Mouse (Mus musculus): ENCODE data around the gene Ranbp9. TPM values are rescaled to one million over a fixed set of nuclear protein-coding genes. Genes with fewer than 3 reads are reported as not detected.

Ranbp9 gene
- total and polyA plus RNA-seq, 2 experiments from 2014 or later, result 9.6 to 67.1 TPM

DNA sequence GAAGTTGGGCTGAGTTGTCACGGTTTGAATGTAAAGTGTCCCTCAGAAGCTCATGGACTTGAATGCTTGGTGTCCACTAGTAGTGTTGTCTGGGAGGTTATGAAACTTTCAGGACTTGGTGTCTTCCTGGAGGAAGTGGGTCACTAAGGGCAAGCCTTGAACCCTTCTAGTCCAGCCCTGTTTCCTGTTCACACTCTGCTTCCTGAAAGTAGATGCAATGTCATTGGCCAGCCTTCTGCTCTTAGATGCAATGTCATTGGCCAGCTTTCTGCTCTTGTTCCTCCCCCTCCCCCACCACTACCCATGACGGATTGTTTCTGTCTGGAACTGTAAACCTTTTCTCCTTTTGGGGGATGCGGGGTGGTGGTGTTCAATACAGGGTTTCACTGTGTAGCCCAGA, 31.7 kb upstream of the Ranbp9 start:
- 89% methylated on average over 3 of the region's 3 CpGs for WGBS
- H3K27ac ChIP-seq, result no peak overlapping the region
- no peaks in the 10 kb centered on the region for H3K27me3 ChIP-seq (ENCODE audit: insufficient read depth, low read length)
- TF ChIP-seq CTCF (IDR thresholded peaks at IDR 0.05; ENCODE audit: low read depth), result no peak
- ATAC-seq (no peak), DNase-seq (ENCODE audit: low spot score) (no peak)
- no peak overlapping the region for H3K4me3 ChIP-seq (ENCODE audit: low read length)
- no peaks in the 10 kb centered on the region for H3K36me3 ChIP-seq (ENCODE audit: insufficient read depth, low read length)
- no peak overlapping the region for H3K4me2 ChIP-seq (ENCODE audit: low read depth, low read length)
- no peak overlapping the region for H3K9ac ChIP-seq (replicated peaks; ENCODE audit: low read length)
- H3K4me1 ChIP-seq (ENCODE audit: insufficient read depth, low read length), result no peaks in the 10 kb centered on the region
- no peaks in the 10 kb centered on the region for H3K9me3 ChIP-seq (ENCODE audit: low read length)

DNA sequence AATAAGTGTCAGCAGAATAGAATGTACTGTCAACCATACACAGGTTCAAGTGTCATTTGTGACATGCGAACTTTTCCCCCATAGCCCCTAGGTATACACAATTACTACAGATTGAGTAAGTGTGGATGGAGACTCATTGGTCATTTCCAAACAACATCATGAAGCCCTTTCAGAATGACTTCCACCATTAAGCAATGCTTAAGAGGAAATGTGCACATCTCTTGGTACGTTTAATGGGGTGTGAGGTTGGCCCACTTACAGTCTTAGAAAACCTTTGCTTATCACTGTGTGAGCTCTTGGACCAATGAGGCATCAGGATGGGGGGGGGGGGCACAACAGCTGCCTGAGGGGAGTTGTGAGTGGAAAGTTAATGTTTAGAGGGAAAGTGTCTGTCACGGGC, 24.7 kb upstream of the Ranbp9 start:
- no peaks in the 10 kb centered on the region for H3K27me3 ChIP-seq (ENCODE audit: insufficient read depth, low read length)
- H3K4me2 ChIP-seq (ENCODE audit: low read depth, low read length), result no peak overlapping the region
- no peak for DNase-seq (ENCODE audit: low spot score)
- 0 out of 2 replicates have a peak, but pooled peaks cover 8% of the 10 kb centered on the region for H3K4me1 ChIP-seq (ENCODE audit: insufficient read depth, low read length)
- no peak overlapping the region for H3K9ac ChIP-seq (replicated peaks; ENCODE audit: low read length)
- WGBS, result 87% methylated on average over 3 of the region's 3 CpGs
- no peak overlapping the region for H3K4me3 ChIP-seq (ENCODE audit: low read length)
- H3K36me3 ChIP-seq (ENCODE audit: insufficient read depth, low read length), result no peaks in the 10 kb centered on the region
- no peak for TF ChIP-seq CTCF (IDR thresholded peaks at IDR 0.05; ENCODE audit: low read depth)
- no peak overlapping the region for H3K27ac ChIP-seq
- ATAC-seq, result no peak
- H3K9me3 ChIP-seq (ENCODE audit: low read length), result no peaks in the 10 kb centered on the region

DNA sequence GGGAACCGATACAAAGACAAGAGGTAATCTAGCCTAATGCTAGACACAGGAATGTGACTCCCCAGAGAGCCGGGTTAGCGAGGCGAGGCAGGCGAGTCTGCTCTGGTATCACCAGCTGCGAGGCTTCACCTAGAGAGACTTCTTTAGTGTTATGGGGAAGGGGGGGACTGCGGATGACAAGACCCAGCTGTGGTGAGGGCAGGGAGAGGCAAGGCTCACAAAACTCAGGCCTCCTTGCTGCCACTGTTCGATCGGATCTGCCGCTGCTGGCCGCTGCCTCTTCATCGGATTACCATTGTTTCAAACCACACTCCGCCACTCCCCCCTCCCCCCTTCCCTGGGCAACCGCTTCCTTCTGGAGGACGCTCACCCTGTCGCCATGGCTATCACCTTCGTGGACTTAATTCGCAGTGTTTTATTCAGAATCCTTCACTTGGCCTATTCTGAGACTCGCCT, 22.3 kb upstream of the Ranbp9 start:
- peak overlapping the region; percentile 16; the same call in 1 of the 2 replicates for H3K27ac ChIP-seq
- 0 out of 2 replicates have a peak, but pooled peaks cover 8% of the 10 kb centered on the region for H3K4me1 ChIP-seq (ENCODE audit: insufficient read depth, low read length)
- H3K27me3 ChIP-seq (ENCODE audit: insufficient read depth, low read length), result no peaks in the 10 kb centered on the region
- peak; percentile 56 for ATAC-seq
- TF ChIP-seq CTCF (IDR thresholded peaks at IDR 0.05; ENCODE audit: low read depth), result no peak
- 2% methylated on average over 19 of the region's 19 CpGs for WGBS
- no peaks in the 10 kb centered on the region for H3K36me3 ChIP-seq (ENCODE audit: insufficient read depth, low read length)
- H3K4me3 ChIP-seq (ENCODE audit: low read length), result peak overlapping the region; percentile 27
- no peaks in the 10 kb centered on the region for H3K9me3 ChIP-seq (ENCODE audit: low read length)
- peak overlapping the region; percentile 58 for H3K4me2 ChIP-seq (ENCODE audit: low read depth, low read length)
- peak overlapping the region; percentile 37; the same call in 1 of the 2 replicates for H3K9ac ChIP-seq (replicated peaks; ENCODE audit: low read length)
- DNase-seq (ENCODE audit: low spot score), result peak; percentile 63

DNA sequence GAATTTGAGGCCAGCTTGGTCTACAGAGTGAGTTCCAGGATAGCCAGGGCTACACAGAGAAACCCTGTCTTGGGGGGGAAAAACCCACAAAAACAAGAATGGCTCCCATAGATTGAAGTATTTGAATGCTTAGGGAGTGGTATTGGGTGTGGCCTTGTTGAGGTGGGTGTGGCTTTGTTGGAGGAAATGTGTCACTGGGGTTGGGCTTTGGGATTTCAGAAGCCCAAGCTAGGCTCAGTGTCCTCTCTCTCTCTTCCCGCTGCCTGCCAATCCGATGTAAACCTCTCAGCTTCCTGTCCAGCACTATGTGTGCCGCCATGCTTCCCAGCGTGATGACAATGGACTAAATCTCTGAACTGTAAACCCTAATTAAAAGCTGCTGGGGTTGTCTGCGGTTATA, 20.5 kb upstream of the Ranbp9 start:
- ATAC-seq (no peak), DNase-seq (ENCODE audit: low spot score) (no peak)
- H3K27ac ChIP-seq, result no peak overlapping the region
- H3K4me2 ChIP-seq (ENCODE audit: low read depth, low read length), result no peak overlapping the region
- H3K4me1 ChIP-seq (ENCODE audit: insufficient read depth, low read length), result 0 out of 2 replicates have a peak, but pooled peaks cover 8% of the 10 kb centered on the region
- no peak overlapping the region for H3K9ac ChIP-seq (replicated peaks; ENCODE audit: low read length)
- no peaks in the 10 kb centered on the region for H3K36me3 ChIP-seq (ENCODE audit: insufficient read depth, low read length)
- H3K27me3 ChIP-seq (ENCODE audit: insufficient read depth, low read length), result no peaks in the 10 kb centered on the region
- no peaks in the 10 kb centered on the region for H3K9me3 ChIP-seq (ENCODE audit: low read length)
- WGBS, result 60% methylated on average over 5 of the region's 5 CpGs
- no peak for TF ChIP-seq CTCF (IDR thresholded peaks at IDR 0.05; ENCODE audit: low read depth)
- H3K4me3 ChIP-seq (ENCODE audit: low read length), result no peak overlapping the region

DNA sequence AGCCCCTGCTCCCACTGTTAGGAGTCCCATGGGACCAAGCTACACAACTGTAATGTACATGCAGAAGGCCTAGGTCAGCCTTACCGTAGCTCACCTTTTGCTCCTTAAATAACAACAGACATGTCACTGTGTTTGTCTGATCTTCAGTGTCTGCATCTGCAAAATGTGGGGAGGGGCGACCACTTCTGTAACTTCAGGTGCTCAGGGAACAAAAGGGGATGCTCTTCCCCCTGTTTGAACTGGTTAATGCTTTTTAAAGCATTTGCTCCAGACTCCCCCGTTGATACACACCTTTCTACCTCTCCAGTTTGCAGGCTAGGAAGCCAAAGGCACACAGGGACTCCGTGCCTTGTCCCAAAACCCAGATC, 19.4 kb upstream of the Ranbp9 start:
- 0 out of 2 replicates have a peak, but pooled peaks cover 8% of the 10 kb centered on the region for H3K4me1 ChIP-seq (ENCODE audit: insufficient read depth, low read length)
- H3K4me3 ChIP-seq (ENCODE audit: low read length), result no peak overlapping the region
- H3K9me3 ChIP-seq (ENCODE audit: low read length), result no peaks in the 10 kb centered on the region
- ATAC-seq (no peak), DNase-seq (ENCODE audit: low spot score) (no peak)
- TF ChIP-seq CTCF (IDR thresholded peaks at IDR 0.05; ENCODE audit: low read depth), result no peak
- H3K27me3 ChIP-seq (ENCODE audit: insufficient read depth, low read length), result no peaks in the 10 kb centered on the region
- H3K4me2 ChIP-seq (ENCODE audit: low read depth, low read length), result no peak overlapping the region
- H3K9ac ChIP-seq (replicated peaks; ENCODE audit: low read length), result no peak overlapping the region
- WGBS, result 95% methylated on average over 4 of the region's 4 CpGs
- no peak overlapping the region for H3K27ac ChIP-seq
- no peaks in the 10 kb centered on the region for H3K36me3 ChIP-seq (ENCODE audit: insufficient read depth, low read length)

DNA sequence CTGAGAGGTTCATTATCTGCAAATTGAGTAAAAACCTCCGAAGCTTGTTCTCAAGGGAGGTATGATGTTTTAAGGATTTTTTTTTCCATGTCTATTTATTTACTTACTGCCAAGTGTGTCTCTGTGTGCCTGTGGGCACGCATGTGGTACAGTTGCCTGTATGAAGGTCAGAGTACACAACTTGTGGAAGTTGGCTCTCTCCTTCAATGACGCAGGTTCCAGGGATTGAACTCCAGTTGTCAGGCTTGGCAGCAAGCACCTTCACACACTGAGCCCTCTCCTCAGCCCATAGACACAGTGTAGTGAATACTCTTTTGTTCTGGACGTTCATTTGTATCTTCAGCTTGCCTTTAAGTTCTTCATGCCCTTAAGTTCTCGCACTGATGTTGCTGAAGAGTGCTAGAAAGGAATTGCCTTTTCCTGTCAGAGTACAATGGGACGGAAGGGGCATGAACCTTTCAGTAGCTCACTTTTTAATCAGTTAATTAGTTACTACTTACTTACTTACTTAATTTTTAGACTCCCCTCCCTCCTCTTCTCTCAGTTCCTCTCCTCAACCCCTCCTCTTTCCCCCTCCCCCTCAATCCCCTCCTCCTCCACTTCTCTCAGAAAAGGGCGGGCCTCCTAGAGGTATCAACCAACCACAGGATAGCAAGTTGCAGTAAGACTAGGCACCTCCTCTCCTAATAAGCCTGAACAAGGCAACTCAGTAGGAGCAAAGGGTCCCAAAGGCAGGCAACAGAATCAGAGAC, 18.8 kb upstream of the Ranbp9 start:
- Histone ChIP-seq H3K4me1 (ENCODE audit: insufficient read depth, low read length) (0 out of 2 replicates have a peak, but pooled peaks cover 8% of the 10 kb centered on the region), H3K4me3 (ENCODE audit: low read length) (no peak overlapping the region), H3K4me2 (ENCODE audit: low read depth, low read length) (no peak overlapping the region), H3K9ac (replicated peaks; ENCODE audit: low read length) (no peak overlapping the region), H3K9me3 (ENCODE audit: low read length) (no peaks in the 10 kb centered on the region), H3K27ac (no peak overlapping the region), H3K36me3 (ENCODE audit: insufficient read depth, low read length) (no peaks in the 10 kb centered on the region), H3K27me3 (ENCODE audit: insufficient read depth, low read length) (no peaks in the 10 kb centered on the region)
- ATAC-seq (no peak), DNase-seq (ENCODE audit: low spot score) (no peak)
- 73% methylated on average over 7 of the region's 7 CpGs for WGBS
- no peak for TF ChIP-seq CTCF (IDR thresholded peaks at IDR 0.05; ENCODE audit: low read depth)

DNA sequence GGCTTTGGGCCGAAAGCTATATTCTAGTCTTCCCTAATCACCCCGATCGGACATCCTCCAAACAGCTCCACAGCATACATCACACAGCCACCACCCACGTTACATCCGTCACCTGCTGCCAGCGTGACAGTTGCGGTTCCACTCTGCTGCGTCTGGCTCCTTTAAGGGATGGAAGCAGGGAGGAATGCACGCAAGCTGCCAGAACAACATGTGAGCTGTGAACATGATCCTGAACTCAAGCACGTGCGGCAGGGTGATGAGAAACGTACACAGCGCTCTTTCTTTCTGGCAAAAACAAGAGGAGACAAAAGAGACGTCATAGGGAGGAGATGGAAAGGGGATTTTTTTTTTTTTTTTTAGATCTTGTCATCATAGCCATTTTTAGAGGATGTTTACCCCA, 17.8 kb upstream of the Ranbp9 start:
- ATAC-seq, result peak; percentile 66
- peak; percentile 59 for DNase-seq (ENCODE audit: low spot score)
- Histone ChIP-seq H3K36me3 (ENCODE audit: insufficient read depth, low read length) (no peaks in the 10 kb centered on the region), H3K4me2 (ENCODE audit: low read depth, low read length) (no peak overlapping the region), H3K9me3 (ENCODE audit: low read length) (no peaks in the 10 kb centered on the region), H3K4me1 (ENCODE audit: insufficient read depth, low read length) (0 out of 2 replicates have a peak, but pooled peaks cover 8% of the 10 kb centered on the region), H3K27me3 (ENCODE audit: insufficient read depth, low read length) (no peaks in the 10 kb centered on the region), H3K4me3 (ENCODE audit: low read length) (no peak overlapping the region), H3K27ac (no peak overlapping the region), H3K9ac (replicated peaks; ENCODE audit: low read length) (no peak overlapping the region)
- no peak for TF ChIP-seq CTCF (IDR thresholded peaks at IDR 0.05; ENCODE audit: low read depth)
- 42% methylated on average over 14 of the region's 14 CpGs for WGBS

All from hindbrain, postnatal 0 days (tissue).